In genomic region chr9:4505087-4505486, GRCm38 (mm10) we compare ENCODE assay signal across 22 mouse cellular contexts.
DNase-seq lines count a peak whose midpoint lies in the region; ATAC-seq and TF ChIP-seq lines count a peak whose summit lies in the region.
"Had no signal": no experiment of that assay in that cellular context is flagged by ENCODE, and none has a peak within 500 bp of the region (broad histone marks: within the 10 kb centered on the region; RNA-seq: fewer than 3 reads in every experiment).

No protein-coding gene starts in this region.

- TF ChIP-seq CTCF in brain, embryonic 14.5 days (IDR thresholded peaks at IDR 0.05; ENCODE audit: borderline replicate concordance, extremely low read depth, insufficient read depth, insufficient read length): no peak

- H3K4me2 ChIP-seq in hindbrain, embryonic 11.5 days (replicated peaks; ENCODE audit: low read depth, low read length): no peak overlapping the region
- no peak overlapping the region for H3K4me2 ChIP-seq in hindbrain, embryonic 14.5 days (replicated peaks)
- no peak overlapping the region for H3K4me2 ChIP-seq in neural tube, embryonic 11.5 days (ENCODE audit: low read depth)
- H3K4me2 ChIP-seq: heart, embryonic 11.5 days; hindbrain, embryonic 15.5 days had no signal

- no peak overlapping the region for H3K9ac ChIP-seq in hindbrain, embryonic 11.5 days (ENCODE audit: low read depth, low read length)
- H3K9ac ChIP-seq in hindbrain, embryonic 14.5 days: no peak overlapping the region
- no peak overlapping the region for H3K9ac ChIP-seq in neural tube, embryonic 11.5 days (ENCODE audit: low read length)
- H3K9ac ChIP-seq: hindbrain, embryonic 15.5 days had no signal

- H3K36me3 ChIP-seq in hindbrain, embryonic 11.5 days (ENCODE audit: control insufficient read depth, insufficient read depth, low read length): no peaks in the 10 kb centered on the region
- no peaks in the 10 kb centered on the region for H3K36me3 ChIP-seq in hindbrain, embryonic 14.5 days (replicated peaks; ENCODE audit: control insufficient read depth, insufficient read depth)
- H3K36me3 ChIP-seq in neural tube, embryonic 11.5 days (ENCODE audit: control insufficient read depth, insufficient read depth, low read length): no peaks in the 10 kb centered on the region
- H3K36me3 ChIP-seq: forebrain, embryonic 10.5 days; hindbrain, embryonic 15.5 days had no signal

- H3K4me3 ChIP-seq in hindbrain, embryonic 11.5 days (ENCODE audit: low read depth, low read length): no peak overlapping the region
- H3K4me3 ChIP-seq in hindbrain, embryonic 14.5 days (replicated peaks; ENCODE audit: low read length): no peak overlapping the region
- no peak overlapping the region for H3K4me3 ChIP-seq in neural tube, embryonic 11.5 days (ENCODE audit: low read depth, low read length)
- H3K4me3 ChIP-seq: forebrain, embryonic 10.5 days; hindbrain, embryonic 15.5 days; megakaryocyte, embryonic 14.5 days had no signal

- H3K27ac ChIP-seq in hindbrain, embryonic 11.5 days (ENCODE audit: low read depth, low read length): no peak overlapping the region
- no peak overlapping the region for H3K27ac ChIP-seq in hindbrain, embryonic 14.5 days
- H3K27ac ChIP-seq in neural tube, embryonic 11.5 days (ENCODE audit: low read depth, low read length): no peak overlapping the region
- H3K27ac ChIP-seq: forebrain, embryonic 10.5 days; hindbrain, embryonic 15.5 days had no signal

- intact Hi-C loops in heart, postnatal 14 days (cut with DNase I): no loop called here

- WGBS in hindbrain, embryonic 11.5 days: 15% methylated on average over 1 of the region's 1 CpGs
- whole genome bisulfite sequencing in hindbrain, embryonic 14.5 days: 0% methylated on average over 1 of the region's 1 CpGs
- 8% methylated on average over 1 of the region's 1 CpGs for WGBS in neural tube, embryonic 11.5 days

- H3K4me1 ChIP-seq in hindbrain, embryonic 11.5 days (replicated peaks; ENCODE audit: control insufficient read depth, insufficient read depth, low read length): no peaks in the 10 kb centered on the region
- H3K4me1 ChIP-seq in hindbrain, embryonic 14.5 days (replicated peaks; ENCODE audit: control insufficient read depth, insufficient read depth, low read length): no peaks in the 10 kb centered on the region
- no peaks in the 10 kb centered on the region for H3K4me1 ChIP-seq in neural tube, embryonic 11.5 days (ENCODE audit: control insufficient read depth, insufficient read depth, low read length)
- H3K4me1 ChIP-seq: hindbrain, embryonic 15.5 days; megakaryocyte, embryonic 14.5 days had no signal

- no peak for TF ChIP-seq POLR2A in brain, embryonic 14.5 days (IDR thresholded peaks at IDR 0.05; ENCODE audit: borderline replicate concordance, extremely low read depth, insufficient read depth, insufficient read length, poor library complexity, severe bottlenecking)

- H3K9me3 ChIP-seq in hindbrain, embryonic 11.5 days (ENCODE audit: control insufficient read depth, low read length): no peaks in the 10 kb centered on the region
- H3K9me3 ChIP-seq in hindbrain, embryonic 14.5 days (ENCODE audit: control insufficient read depth, low read length): no peaks in the 10 kb centered on the region
- H3K9me3 ChIP-seq in neural tube, embryonic 11.5 days (ENCODE audit: control insufficient read depth, low read length): no peaks in the 10 kb centered on the region
- H3K9me3 ChIP-seq: forebrain, embryonic 10.5 days; hindbrain, embryonic 15.5 days; megakaryocyte, embryonic 14.5 days had no signal

- ATAC-seq in hindbrain, embryonic 11.5 days (ENCODE audit: low FRiP score): no peak
- no peak for ATAC-seq in hindbrain, embryonic 14.5 days (ENCODE audit: low FRiP score)
- no peak for ATAC-seq in neural tube, embryonic 11.5 days (ENCODE audit: insufficient read depth, low FRiP score, low TSS enrichment)
- ATAC-seq: intestine, embryonic 16.5 days had no signal

- peak; percentile 18 for DNase-seq in hindbrain, embryonic 11.5 days (ENCODE audit: low spot score)
- no peak for DNase-seq in hindbrain, embryonic 14.5 days (ENCODE audit: low spot score)
- DNase-seq in neural tube, embryonic 11.5 days (ENCODE audit: low spot score): peak; percentile 38
- DNase-seq in neural tube, embryonic 10.5 days (ENCODE audit: extremely low spot score, low spot score): no peak
- peak; percentile 41 for DNase-seq in brain, embryonic 14.5 days (ENCODE audit: low read depth)
- DNase-seq in forelimb bud, embryonic 11.5 days (ENCODE audit: low read depth, low spot score): peak; percentile 10
- DNase-seq in frontal cortex, adult 2 months (ENCODE audit: extremely low spot score in 1 of 2, low spot score in 1 of 2): no peak
- DNase-seq in heart, postnatal 14 days: no peak
- DNase-seq: adrenal gland, postnatal 10 days; cerebellum, adult 11 months; heart, postnatal 10 days; kidney, postnatal 10 days; left cerebral cortex, postnatal 4 days; liver; lung, postnatal 14 days; right cerebral cortex, postnatal 4 days; thymus, adult 2 months had no signal

- H3K27me3 ChIP-seq in hindbrain, embryonic 11.5 days (ENCODE audit: control insufficient read depth, insufficient read depth, low read length): no peaks in the 10 kb centered on the region
- H3K27me3 ChIP-seq in hindbrain, embryonic 14.5 days (ENCODE audit: control insufficient read depth, insufficient read depth, low read length): no peaks in the 10 kb centered on the region
- H3K27me3 ChIP-seq in neural tube, embryonic 11.5 days (ENCODE audit: control insufficient read depth, insufficient read depth, low read length): no peaks in the 10 kb centered on the region
- H3K27me3 ChIP-seq: hindbrain, embryonic 15.5 days; megakaryocyte, embryonic 14.5 days had no signal

Comparison
In these comparisons a context has a peak if more than half of its experiments do, and no peak if none do; other contexts are left out.
1. DNase-seq: peak in hindbrain, embryonic 11.5 days (single experiment), neural tube, embryonic 11.5 days (single experiment), brain, embryonic 14.5 days (single experiment) and forelimb bud, embryonic 11.5 days (single experiment); none in hindbrain, embryonic 14.5 days (single experiment), neural tube, embryonic 10.5 days (single experiment), frontal cortex, adult 2 months (0 of 2) and heart, postnatal 14 days (0 of 2).